Mouse (Mus musculus) thymus, postnatal 10 days (tissue): ENCODE data around the gene Aurkaip1.

Experiments
- DNase-seq, 2 experiments: peaks; one replicate each; pipeline ENCODE4 v3.0.0; 2021; ENCODE audit warnings: low spot score in 2 of 2

Gene Aurkaip1

DNA sequence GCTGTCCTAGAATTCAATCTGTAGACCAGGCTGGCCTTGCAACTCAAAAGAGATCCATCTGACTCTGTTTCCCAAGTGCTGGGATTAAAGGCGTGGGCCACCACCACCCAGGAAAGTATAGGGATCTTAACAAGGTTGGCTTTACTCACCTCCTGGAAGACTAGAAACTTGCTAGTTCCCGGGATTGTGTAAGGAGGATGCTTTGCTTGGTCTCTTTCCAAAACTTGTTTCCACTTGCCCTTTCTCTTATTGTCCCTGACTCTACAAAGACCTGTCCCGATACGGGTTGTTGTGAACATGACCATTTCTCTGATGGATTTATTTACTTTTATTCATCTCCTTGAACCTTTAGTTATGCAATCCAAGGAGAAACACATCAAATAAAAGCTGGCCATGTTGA is 1.2 kb upstream of the Aurkaip1 start:
- DNase-seq = no peak

DNA sequence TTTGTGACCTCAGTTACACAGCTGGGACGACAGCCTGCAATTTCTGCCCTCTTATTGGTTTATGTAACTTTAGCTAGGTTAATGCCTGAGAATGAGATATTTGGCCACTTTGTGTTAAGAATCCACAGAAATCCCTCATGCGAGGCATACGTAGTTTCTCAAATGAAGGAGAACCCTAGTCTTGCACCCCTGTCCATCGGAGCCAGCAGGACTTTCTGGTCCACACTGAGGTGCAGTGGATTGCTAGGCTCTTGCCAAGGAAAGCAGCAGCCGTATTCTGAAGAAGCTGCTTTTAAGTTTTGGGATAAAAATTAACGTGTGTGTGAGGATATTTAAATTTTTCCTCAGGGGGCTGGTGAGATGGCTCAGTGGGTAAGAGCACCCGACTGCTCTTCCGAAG is 476 bp upstream of the Aurkaip1 start:
- no peak for DNase-seq

DNA sequence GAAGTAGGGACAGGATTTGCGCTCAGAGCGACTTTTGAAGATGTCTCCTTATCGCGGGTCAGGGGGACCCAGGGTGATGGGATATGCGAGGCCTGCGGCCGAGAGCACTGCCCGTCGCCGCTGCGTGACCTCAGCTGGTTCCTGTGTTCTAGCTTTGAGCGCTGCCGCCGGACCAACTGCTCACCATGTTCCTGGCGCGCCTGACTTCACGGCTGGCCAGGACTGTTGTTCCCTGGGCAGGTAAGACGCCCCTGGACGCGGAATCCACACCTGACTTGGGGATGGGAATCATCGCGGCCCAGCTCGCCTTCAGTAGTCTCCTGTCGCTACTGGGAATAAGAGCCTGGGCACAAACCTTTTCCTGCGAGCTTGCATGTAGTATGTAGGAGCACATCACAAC is 759 bp downstream of the Aurkaip1 start:
- DNase-seq = no peak

DNA sequence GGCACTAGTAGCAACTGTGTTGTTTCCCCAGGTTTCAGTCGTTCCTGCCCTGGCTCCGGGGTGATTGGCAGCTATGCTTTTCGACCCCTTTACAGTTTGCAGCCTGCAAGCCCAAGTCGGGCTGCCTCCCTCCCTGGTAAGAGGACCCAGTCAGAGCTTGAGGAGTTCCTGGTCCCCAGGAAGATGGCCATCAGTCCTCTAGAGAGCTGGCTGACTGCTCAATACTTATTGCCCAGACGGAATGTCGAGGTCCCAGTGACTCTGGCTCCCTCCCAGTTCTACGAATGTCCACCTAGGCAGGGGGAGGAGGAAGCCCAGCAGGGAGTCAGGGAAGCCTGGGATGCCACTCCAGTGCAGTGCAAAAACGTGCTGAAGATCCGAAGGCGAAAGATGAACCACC is 1.2 kb downstream of the Aurkaip1 start:
- DNase-seq = no peak

DNA sequence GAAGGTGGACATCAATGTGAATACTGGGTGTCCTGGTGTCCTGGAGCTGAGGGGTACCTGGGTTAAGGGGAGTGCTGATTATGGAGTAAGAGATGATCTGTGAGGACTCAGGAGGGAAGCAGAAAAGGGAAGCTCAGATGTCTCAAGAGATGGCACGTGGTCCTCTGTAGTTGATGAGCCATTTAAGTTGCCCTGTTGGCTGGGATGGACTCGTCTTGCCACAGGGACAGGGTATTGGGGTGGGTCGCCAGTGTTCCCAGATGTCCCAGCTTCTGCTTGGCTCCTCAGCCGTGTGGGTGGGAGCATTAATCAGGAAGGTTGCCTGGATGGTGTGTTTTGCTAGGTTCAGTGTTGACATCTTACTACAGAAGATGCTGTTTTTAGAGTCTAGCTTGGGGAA is 2.2 kb downstream of the Aurkaip1 start:
- DNase-seq = no peak

DNA sequence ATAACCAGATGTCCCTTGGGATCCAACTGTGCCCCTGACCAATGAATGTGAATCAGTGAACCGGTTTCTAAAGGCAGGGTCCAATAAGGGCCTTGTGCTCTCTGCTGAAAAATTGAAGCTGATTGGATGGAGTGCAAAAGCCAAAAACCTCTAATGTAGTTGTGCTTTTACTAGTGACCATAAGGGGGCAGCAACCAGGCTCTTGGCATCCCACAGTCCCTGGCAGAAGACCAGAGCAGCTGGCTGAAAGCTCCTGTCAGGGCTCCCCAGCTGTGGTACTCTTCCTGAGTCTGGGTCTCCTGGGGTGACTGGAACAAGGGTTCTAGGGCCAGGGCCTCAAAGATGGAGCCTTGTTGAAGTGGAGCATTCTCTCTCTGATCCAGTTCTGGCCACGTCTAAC is 2.8 kb downstream of the Aurkaip1 start:
- DNase-seq = peak; percentile 48 to 77

DNA sequence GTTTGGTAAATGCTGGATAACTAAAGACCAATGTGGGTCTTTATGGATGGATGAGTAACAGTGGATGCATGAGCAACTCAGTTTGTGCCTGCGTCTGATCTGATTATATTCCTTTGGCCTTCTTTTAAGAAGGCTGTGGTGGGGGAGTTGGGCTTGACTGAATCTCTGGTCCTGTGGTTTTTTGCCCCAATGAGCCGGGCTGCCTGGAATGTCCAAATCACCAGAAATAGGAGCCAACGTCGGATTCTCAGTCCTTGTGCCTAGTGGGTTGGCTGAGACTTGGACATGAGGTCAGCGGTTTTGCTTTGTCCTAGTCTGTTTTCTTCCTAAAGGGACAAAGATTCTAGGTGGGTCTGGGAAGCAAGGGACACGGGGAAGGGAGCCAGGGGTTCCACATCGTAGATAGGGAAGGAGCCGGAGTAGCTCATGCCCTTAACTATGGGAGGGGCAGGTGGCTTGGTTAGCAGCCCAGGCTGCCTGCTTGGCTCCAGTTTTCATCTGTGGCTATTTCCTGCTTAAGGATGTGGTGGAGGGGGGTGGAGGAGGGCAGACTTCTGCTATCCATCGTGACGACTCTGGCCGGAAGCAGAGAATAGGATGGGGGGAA is 6.4 kb downstream of the Aurkaip1 start:
- DNase-seq = no peak

DNA sequence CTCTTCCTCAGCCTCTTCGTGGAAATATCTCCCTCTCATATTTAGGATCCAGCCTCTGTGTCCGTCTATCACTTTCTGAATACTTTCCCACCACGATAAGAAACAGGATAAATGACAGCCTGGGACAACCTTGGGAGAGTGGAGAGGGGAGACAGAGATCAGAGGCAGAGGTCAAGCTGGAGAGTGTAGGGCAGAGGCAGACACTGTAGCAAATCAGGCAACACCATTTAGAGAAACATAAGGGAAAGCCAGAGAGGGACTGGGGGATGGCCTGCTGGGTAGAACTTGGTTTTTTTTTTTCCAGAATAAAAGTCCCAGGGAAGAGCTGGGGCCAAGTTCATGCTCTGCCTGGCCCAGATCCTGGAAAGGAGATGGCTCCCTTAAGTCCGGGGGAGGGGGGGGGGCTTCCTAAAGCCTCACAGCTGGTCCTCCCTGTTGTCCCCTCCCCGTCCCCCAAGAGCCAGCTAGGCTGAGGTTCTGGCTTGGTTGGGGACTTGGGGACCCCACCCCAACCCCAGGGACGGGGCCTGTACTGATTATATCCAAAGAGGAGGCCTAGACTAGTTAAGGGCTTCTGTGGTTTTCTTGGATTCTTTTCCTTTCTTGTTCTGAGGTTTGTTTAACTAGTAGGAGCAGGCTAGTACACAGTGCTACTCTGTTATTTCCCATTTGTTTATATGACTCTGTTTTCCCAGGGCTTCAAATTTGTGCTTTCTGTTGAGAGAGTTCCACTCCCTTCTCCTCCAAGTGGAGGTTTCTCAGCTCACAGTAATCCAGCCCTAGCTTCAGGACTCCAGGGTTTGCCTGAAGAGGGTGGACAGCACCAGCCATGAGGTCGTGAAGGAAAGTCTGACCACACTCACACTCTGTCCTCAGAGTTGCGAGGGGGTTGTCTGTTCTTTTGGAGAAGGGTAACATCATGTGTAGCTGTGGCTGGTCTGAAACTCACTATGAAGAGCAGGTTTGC is 7.4 kb downstream of the Aurkaip1 start:
- no peak for DNase-seq

DNA sequence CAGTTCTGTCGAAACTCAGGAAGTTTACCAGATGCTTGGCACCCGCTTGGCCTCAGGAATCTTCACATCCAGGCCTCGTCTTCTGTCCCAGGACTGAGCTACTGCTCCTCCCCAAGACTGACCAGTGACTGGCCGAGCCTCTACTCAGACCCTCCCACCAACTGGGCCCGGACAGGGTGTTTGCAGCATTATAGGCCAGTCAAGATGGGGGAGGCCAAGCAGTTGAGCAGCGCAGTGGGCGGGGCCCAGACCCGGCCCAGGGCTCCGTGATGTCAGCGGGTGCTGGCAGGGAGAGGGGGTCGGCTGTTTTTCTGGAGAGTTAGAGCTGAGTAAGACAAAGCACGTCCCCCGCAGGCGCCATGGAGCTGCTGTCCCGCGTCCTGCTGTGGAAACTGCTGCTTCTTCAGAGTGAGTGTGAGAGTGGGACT is 8.4 kb downstream of the Aurkaip1 start, which contains the start of gene Mxra8:
Gene Mxra8 (plus strand): TSS at position 198 of the 428 bp plus-strand sequence.
- DNase-seq = no peak

DNA sequence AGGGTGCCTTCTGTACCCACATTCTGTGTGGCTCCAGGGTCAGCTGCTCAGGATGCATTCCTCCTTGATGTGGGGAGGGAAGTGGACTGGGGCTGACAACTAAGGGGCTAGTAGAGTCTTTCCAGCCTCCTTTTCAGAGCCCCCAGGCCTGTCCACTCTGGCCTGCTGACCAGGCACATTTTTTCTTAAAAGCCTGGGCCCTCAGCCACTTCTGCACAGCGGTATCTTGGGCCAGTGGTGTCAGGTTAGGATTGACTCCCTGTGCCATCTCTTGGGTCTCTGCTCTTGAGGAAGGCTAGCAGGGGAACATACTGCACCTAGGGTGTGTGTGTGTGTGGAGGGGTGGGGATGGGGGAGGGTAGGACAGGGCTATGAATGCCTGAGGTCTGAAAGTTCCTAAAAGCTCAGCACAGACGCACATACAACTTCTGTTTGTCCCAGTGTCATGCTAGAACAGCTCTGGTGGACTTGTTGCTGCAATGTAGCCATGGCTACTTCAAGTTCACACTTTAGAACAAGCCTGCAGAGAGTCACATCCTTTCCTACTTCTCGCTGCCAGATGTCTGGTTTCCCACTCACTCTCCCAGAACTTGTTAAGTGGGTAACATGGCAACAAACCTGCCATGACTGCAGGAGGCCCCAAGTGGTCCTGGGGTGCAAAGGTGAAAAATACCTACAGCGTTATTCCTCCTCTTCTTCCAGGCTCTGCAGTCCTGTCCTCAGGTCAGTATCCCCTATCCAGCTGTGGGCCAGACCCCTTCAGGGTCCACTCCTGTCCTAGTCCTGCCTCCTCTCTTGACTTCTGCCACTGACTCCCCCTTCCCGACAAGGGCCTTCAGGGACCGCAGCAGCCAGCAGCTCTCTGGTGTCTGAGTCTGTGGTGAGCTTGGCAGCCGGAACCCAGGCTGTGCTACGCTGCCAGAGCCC is 9.3 kb downstream of the Aurkaip1 start:
- no peak for DNase-seq

DNA sequence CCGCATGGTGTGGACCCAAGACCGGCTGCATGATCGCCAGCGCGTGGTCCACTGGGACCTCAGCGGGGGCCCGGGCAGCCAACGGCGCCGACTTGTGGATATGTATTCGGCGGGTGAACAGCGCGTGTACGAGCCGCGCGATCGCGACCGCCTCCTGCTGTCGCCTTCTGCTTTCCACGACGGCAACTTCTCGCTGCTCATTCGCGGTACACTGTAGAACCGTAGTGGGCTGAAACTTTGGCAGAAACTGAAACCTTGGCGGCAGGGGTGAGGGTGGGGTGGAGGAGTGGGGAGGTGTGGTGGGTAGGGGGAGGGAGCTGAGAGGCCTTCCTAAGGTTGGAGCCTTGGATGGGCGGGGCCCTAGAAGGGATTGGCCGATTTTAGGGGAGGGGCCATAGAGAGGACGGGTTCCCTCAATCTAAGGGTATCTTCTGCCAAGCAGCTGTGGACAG is 10.0 kb downstream of the Aurkaip1 start:
- peak; percentile 57 to 66 for DNase-seq

DNA sequence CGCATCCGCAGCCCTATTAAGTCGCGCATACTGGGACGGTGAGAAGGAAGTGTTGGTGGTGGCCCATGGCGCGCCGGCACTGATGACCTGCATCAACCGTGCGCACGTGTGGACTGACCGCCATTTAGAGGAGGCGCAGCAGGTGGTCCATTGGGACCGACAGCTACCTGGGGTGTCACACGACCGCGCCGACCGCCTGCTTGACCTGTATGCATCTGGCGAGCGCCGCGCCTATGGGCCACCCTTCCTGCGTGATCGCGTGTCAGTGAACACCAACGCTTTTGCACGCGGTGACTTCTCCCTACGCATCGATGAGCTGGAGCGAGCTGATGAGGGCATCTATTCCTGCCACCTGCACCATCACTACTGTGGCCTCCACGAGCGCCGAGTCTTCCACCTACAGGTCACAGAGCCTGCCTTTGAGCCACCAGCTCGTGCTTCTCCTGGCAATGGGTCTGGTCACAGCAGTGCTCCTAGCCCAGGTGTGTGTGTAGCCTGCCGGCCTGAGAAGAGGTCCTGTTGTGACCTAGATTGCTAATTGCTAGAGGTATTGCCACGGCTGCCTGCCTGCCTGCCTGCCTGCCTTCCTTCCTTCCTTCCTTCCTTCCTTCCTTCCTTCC is 10.7 kb downstream of the Aurkaip1 start:
- no peak for DNase-seq

DNA sequence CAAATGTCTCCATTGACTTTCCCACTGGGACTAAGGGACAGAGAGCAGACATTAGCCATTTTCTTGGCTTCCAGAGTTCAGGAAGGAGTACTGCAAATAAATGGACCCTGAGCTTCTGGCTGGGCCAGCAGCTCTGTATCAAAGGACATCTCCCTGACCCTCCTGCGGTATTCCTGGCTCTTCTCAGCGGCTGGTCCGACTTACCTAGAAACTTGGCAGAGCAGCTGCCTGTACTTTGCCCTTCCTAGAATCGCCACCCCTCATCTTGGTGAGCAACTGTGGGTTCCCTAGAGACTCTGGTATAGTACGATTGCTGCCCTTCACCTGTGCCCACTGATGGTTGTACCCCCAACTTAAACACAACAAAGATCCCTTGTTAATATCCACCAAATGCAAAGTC is 12.2 kb downstream of the Aurkaip1 start:
- DNase-seq = no peak

DNA sequence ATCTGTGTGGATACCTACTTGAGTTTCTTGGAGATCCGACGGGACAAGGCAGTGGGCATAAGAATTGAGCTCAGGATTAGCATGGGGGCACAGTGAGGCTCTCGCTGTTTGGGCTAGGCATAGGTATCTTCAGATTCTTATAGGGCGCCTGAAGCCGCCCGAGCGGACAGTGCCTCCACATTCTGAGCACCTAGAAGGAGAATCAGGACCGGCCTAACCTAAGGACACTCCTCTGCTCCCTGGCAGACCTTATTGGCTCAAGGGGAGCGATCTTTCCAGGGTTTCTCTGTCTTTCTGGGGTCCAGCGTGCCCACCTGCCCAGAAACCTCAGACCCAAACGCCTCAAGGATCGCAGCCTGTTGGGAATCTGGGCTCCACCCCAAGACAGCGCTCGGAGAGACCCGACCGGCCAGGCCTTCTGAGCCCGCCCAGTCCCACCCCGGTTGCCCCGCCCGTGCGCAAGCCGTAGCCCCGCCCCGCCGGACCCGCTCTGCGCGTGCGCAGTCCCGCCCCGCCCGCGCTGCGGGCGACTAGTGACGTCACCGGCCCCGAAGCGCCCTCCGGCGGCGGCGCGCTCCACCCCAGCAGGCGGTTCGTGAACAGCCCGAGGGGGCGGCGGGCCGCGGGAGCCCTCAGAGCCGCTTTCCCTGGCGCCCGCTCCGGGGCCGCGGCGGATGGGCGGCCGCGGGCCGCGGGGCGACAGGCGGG is 16.0 kb downstream of the Aurkaip1 start, which contains the start of gene Dvl1:
Gene Dvl1 (plus strand): TSS at position 532 of the 708 bp plus-strand sequence.
- DNase-seq = peak; percentile 86 to 98

DNA sequence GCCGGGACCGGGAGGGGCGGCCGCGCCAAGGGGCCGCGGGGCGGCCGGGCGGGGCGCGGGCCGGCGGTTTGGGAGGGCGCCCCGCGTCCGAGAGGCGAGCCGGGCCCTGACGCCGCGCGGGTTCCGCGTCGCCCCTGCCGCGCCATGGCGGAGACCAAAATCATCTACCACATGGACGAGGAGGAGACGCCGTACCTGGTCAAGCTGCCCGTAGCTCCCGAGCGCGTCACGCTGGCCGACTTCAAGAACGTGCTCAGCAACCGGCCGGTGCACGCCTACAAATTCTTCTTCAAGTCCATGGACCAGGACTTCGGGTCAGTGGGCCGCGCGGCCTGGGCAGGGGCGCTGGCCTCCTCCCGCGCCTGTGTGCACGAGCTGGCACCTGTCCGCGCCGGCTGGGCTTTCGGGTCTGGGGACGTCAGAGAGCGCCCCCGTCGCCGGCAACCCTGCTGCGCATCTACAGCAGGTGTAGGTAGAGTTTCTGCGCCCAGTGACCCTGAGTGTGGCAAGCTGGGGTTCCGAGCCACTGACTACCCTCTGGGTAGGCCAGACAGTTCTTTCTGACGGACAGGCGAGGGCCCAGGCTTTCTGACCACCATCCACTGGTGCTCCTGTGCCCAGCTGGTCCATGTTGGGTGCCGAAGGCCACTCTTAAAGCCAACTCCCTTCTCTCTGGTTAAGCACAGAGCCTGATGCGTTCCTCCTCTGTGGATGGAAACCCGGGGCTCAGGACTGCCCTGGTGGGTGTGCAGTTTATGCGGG is 16.7 kb downstream of the Aurkaip1 start:
- DNase-seq = peak; percentile 45 to 57

DNA sequence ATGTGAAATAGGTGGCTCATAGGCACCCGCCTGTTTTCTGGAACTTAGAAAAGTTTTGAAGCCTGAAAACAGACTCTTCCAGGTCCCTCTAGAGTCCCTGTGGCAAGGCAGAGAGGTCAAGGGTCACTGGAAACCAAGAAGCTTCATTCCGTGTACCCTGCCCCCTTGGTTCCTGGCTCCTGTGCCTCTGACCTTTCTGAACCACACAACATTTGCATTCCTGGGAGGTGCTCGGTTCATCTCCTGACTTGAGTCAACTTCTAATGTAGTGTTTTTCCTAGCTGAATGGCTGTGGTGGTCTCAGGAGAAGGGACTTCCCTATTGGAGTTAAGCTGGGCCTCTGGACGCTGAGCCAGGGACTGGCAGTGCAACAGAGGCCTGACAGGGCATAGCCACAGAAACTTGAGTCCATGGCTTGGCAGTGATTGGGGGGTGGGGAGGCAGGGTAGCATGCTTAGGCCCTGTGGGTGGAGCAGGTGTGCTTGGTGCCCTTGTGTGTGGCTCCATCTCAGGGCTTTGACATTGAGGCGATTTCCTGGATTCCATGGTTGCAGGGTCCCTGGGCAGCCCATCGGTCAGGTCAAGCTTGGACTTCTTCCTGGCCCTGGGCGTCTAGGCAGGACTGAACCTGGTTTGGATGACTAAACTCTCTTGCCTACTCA is 17.5 kb downstream of the Aurkaip1 start:
- DNase-seq = no peak

DNA sequence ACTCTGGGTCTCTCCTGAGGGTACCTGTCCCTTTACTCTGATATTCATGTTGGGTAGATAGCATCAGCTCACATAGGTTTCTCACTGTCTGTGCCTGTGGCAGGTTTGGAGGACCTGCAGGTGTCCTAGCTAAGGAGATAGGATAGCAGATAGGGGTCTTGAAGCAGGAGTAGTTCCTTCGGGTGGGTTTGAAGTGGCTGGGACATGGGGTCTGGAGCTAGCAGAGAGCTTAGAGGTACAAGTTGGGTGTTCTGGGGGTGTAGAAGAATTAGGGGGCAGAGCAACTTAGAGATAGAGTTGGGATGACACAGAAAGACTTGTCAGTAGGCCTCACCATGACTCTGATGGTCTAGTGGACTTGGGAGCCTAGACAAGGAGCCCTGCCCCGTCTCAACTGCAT is 18.3 kb downstream of the Aurkaip1 start:
- DNase-seq = no peak

DNA sequence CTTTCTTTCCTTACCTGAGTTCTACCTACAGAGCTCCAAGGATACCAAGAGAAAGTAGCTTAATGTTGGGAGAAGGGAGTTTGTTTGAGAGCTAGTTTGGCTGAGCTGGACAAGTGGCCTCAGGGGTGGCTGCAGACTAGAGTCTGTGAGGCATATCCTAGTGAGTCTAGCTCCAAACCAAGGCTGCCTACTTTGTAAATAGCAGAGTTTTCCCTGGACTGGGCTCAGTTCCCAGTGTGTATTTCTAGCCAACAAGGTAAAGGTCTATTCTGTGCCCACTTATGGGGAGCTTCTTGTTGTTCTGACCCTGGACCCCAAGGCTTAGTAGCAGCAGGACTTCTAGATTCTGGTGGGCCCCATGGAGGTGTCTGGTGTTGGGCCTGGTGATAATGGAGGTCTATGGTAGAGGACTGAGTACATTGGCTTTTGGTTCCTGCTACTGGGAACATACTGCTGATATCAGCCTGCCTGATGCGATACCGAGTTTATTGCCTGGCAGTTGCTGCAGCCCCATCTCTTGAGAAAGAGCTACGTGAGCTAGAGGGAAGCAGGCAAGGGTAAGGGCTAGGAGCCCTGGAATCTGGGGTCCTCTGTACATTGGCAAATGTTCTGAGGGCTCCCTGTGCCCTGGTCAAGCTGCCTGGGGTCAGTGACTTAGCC is 18.9 kb downstream of the Aurkaip1 start:
- no peak for DNase-seq

DNA sequence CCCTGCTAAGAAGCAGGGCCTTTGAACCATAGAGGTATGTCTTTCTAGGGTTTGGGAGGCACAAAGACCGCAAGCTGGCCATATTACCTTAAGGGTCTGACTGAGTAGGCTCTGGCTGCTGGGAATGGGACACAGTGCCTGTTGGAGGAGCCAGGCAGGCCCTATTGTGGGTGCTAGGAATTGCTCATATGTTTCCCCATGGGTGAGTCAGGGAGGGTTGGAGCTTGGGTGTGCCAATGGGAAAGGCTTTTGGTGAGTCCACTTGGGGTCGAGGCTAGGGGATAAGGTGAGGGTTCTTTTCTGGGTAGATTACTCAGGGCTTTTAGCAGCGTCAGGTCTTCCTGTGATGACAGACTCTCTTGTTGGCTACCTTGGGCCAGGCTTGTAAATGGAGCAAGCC is 20.3 kb downstream of the Aurkaip1 start:
- DNase-seq = no peak
